Mouse (Mus musculus): ENCODE measurements around the gene 4933402E13Rik.

4933402E13Rik gene

DNA sequence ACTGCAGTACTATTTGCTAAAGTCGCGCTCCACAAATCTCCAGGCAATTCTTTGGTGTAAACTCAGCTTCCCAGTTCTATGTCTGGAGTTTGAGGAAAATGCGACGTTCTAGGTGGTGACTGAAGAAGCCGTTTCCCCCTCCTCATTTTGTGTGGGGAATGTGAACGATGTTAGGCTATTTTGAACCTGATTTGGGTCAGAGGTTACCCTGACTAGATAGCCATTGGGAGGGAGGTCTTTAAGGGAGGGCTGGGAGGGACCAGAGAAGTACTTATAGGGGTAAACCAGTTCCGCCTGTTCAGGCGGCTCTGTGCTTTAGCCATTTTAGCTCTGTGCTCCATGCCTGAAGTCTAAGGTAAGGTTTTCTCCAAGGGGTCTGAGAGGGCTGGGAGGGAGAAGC lies at the start of gene 4933402E13Rik:
TSS of gene 4933402E13Rik (plus strand) at position 301 of the 400 bp plus-strand sequence.
- no peak for DNase-seq

Data from cerebellum, adult 9-11 months (tissue).